In the genomic region with DNA sequence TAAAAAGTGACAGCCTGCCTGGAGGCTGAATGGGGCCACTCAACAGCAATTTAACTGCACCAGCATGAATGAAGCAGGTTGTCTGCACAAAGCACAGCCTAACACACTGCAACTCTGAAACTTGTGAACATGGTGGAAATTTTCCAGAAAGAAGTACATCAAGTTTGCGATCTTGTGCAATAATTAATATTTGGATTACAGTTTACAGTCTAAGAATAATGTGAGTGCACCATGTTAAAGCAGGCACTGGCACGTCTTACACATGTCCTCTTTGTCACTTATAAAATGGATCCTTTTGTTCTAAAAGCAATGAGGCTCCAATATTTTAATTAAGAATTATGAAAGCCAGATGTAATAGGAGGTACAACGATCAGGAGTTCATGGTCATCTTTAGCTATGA, we compare ENCODE assay signal across 21 mouse cellular contexts.
"Had no signal": no experiment of that assay in that cellular context is flagged by ENCODE, and none has a peak within 500 bp of the region (broad histone marks: within the 10 kb centered on the region; RNA-seq: fewer than 3 reads in every experiment).

No protein-coding gene starts in this region.

- H3K27me3 ChIP-seq: liver, embryonic 15.5 days; lung, embryonic 15.5 days; megakaryocyte, embryonic 14.5 days; midbrain, embryonic 13.5 days; neural tube, embryonic 13.5 days; neural tube, embryonic 15.5 days; stomach, embryonic 15.5 days had no signal

- H3K4me1 ChIP-seq: lung, embryonic 15.5 days; midbrain, embryonic 13.5 days; neural tube, embryonic 13.5 days; neural tube, embryonic 15.5 days; stomach, embryonic 15.5 days had no signal

- H3K9ac ChIP-seq: liver, embryonic 15.5 days; liver, postnatal 0 days; lung, embryonic 15.5 days; midbrain, embryonic 13.5 days; neural tube, embryonic 13.5 days; neural tube, embryonic 15.5 days; stomach, embryonic 15.5 days had no signal

- DNase-seq: liver, postnatal 0 days; lung, adult 2 months; lung, postnatal 14 days; lung, postnatal 36 days; right cerebral cortex, postnatal 14 days; thymus, adult 2 months; thymus, postnatal 25 days; thymus, postnatal 4 days had no signal

- H3K4me2 ChIP-seq: liver, embryonic 15.5 days; lung, embryonic 15.5 days; midbrain, embryonic 11.5 days; midbrain, embryonic 13.5 days; neural tube, embryonic 13.5 days; neural tube, embryonic 15.5 days; stomach, embryonic 15.5 days had no signal

- H3K9me3 ChIP-seq: liver, embryonic 15.5 days; lung, embryonic 15.5 days; megakaryocyte, embryonic 14.5 days; midbrain, embryonic 13.5 days; neural tube, embryonic 13.5 days; neural tube, embryonic 15.5 days; stomach, embryonic 15.5 days had no signal

- H3K4me3 ChIP-seq: liver, embryonic 15.5 days; lung, embryonic 15.5 days; megakaryocyte, embryonic 14.5 days; midbrain, embryonic 13.5 days; myocyte; neural tube, embryonic 13.5 days; neural tube, embryonic 15.5 days; stomach, embryonic 15.5 days had no signal

- H3K27ac ChIP-seq: liver, embryonic 15.5 days; lung, embryonic 15.5 days; macrophage; midbrain, embryonic 13.5 days; neural tube, embryonic 13.5 days; neural tube, embryonic 15.5 days; stomach, embryonic 15.5 days; stomach, postnatal 0 days had no signal

- ATAC-seq: liver, postnatal 0 days; lung, postnatal 0 days; midbrain, embryonic 13.5 days; midbrain, embryonic 16.5 days had no signal
